Mouse (Mus musculus) C2C12 (cell line): ENCODE results near the gene Tmem126b.

Source experiments
- CEBPB ChIP-seq: IDR thresholded peaks from one replicate; pipeline ENCODE4 v1.6.1; 2011; ENCODE audit warnings: low read depth, mild to moderate bottlenecking, control low read depth, moderate library complexity
- CTCF ChIP-seq: IDR thresholded peaks from one replicate; pipeline ENCODE4 v1.5.1; 2011; ENCODE audit not compliant: control insufficient read depth, insufficient read depth, insufficient read length
- FOSL1 ChIP-seq: IDR thresholded peaks from one replicate; pipeline ENCODE4 v1.8.0; 2011; ENCODE audit warnings: mild to moderate bottlenecking, low read length; ENCODE audit not compliant: poor library complexity, insufficient read depth, severe bottlenecking

DNA sequence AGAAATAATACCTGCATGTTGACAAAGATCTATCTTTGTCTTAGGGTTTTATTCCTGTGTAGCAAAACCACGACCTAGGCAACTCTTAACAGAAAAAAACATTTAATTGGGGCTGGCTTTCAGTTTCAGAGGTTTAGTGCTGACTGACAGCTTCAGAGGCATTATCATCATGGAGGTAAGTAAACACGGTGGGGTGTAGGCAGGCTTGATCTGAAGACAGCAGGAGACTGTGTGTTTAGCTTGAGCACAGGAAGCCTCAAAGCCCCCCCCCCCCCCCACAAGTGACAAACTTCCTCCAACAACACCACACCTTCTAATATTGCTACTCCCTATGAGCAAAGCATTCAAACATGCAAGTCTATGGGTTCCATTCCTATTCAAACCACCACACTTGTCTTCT, 2.3 kb downstream of the Tmem126b start:
- no peak for TF ChIP-seq CTCF
- TF ChIP-seq FOSL1, result no peak
- no peak for TF ChIP-seq CEBPB
